Mouse (Mus musculus) intestine, embryonic 16.5 days (tissue): Measurements from ENCODE around the gene Cog7. TPM values are rescaled to one million over a fixed set of nuclear protein-coding genes. Genes with fewer than 3 reads are reported as not detected.

Experiments
- ATAC-seq: fragments of 200-750 bp; cut with Nextera tagmentation; 2 replicates; pipeline ENCODE4 v1.8.0; 2017; ENCODE audit warnings: moderate TSS enrichment, moderate library complexity
- H3K27ac ChIP-seq: fragments of 300-500 bp; sonication (generic); 2 replicates; pipeline ENCODE4 v1.5.1; 2014; ENCODE audit warnings: mild to moderate bottlenecking, low read length
- H3K27me3 ChIP-seq: fragments of 300-500 bp; sonication (generic); replicated peaks from 2 replicates; pipeline ENCODE4 v1.6.1; 2014; ENCODE audit warnings: low read length, control low read depth, mixed read lengths; ENCODE audit not compliant: control insufficient read depth, insufficient read depth
- H3K36me3 ChIP-seq: fragments of 300-500 bp; sonication (generic); 2 replicates; pipeline ENCODE4 v1.6.1; 2014; ENCODE audit warnings: low read length, control low read depth; ENCODE audit not compliant: control insufficient read depth, insufficient read depth
- H3K4me1 ChIP-seq: fragments of 300-500 bp; sonication (generic); 2 replicates; pipeline ENCODE4 v1.6.1; 2014; ENCODE audit warnings: low read length, control low read depth, mixed read lengths; ENCODE audit not compliant: control insufficient read depth, insufficient read depth
- H3K4me2 ChIP-seq: fragments of 300-500 bp; sonication (generic); 2 replicates; pipeline ENCODE4 v1.6.1; 2014; ENCODE audit warnings: low read depth, low read length, control low read depth
- H3K4me3 ChIP-seq: fragments of 300-500 bp; sonication (generic); 2 replicates; pipeline ENCODE4 v1.5.1; 2014; ENCODE audit warnings: mild to moderate bottlenecking, low read length
- H3K9ac ChIP-seq: fragments of 300-500 bp; sonication (generic); 2 replicates; pipeline ENCODE4 v1.6.1; 2014; ENCODE audit warnings: low read depth, low read length
- H3K9me3 ChIP-seq: fragments of 300-500 bp; sonication (generic); 2 replicates; pipeline ENCODE4 v1.6.1; 2016; ENCODE audit warnings: low read length, control low read depth; ENCODE audit not compliant: control insufficient read depth
- WGBS: fragments of 180-500 bp; shearing (Covaris S2); extraction: QIAGEN DNeasy Blood & Tissue Kit; methylation state at CpG from one replicate; pipeline ENCODE4 v1.1.7; 2014; 5-methylcytosine and 5-hydroxymethylcytosine counted together
- polyA plus RNA-seq: library from polyadenylated mRNA; unstranded; fragments of >200 nt; fragmentation: Nextera tagmentation; extraction: Ambion mirVana; gene quantifications from 2 replicates; pipeline ENCODE4 v1.2.1, GENCODE M21; 2015

Cog7 gene
- polyA plus RNA-seq, 1 experiment from 2014 or later = 25.6 TPM

- no peaks in the 10 kb centered on the region for H3K27me3 ChIP-seq
- 35% methylated on average over 4 of the region's 4 CpGs for WGBS
- peak; percentile 68 for ATAC-seq
- H3K9ac ChIP-seq = no peak overlapping the region
- no peaks in the 10 kb centered on the region for H3K36me3 ChIP-seq
- no peak overlapping the region for H3K4me3 ChIP-seq
- H3K9me3 ChIP-seq = no peaks in the 10 kb centered on the region
- peaks cover 13% of the 10 kb centered on the region for H3K4me1 ChIP-seq
- no peak overlapping the region for H3K4me2 ChIP-seq
- no peak overlapping the region for H3K27ac ChIP-seq
Observed at GRCm38 (mm10) chr7:121939729-121940128, 41.8 kb downstream of the Cog7 start.

DNA sequence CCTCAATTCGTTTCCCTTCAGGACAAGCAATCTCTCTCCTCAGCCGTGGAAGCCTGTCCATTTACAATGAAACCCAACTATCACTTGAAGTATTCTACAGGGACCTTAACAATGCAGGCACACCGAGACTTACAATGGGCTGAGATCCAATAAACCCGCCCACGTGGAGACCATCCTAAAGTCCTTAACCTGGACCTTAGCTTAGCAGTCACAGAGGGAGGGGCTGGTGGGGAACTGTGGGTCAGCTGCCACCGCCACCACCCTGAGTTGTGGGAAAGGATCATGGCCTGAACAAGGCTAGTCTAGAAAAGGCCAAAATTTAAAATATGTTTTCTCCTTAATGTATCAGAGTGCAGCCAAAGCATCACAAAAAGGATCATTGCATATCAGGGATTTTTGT lies 42.3 kb downstream of the Cog7 start:
- no peak for ATAC-seq
- H3K9me3 ChIP-seq = no peaks in the 10 kb centered on the region
- H3K27ac ChIP-seq = no peak overlapping the region
- no peak overlapping the region for H3K4me2 ChIP-seq
- peaks cover 13% of the 10 kb centered on the region for H3K4me1 ChIP-seq
- H3K9ac ChIP-seq = no peak overlapping the region
- H3K27me3 ChIP-seq = no peaks in the 10 kb centered on the region
- no peaks in the 10 kb centered on the region for H3K36me3 ChIP-seq
- WGBS = 64% methylated on average over 6 of the region's 6 CpGs
- no peak overlapping the region for H3K4me3 ChIP-seq

DNA sequence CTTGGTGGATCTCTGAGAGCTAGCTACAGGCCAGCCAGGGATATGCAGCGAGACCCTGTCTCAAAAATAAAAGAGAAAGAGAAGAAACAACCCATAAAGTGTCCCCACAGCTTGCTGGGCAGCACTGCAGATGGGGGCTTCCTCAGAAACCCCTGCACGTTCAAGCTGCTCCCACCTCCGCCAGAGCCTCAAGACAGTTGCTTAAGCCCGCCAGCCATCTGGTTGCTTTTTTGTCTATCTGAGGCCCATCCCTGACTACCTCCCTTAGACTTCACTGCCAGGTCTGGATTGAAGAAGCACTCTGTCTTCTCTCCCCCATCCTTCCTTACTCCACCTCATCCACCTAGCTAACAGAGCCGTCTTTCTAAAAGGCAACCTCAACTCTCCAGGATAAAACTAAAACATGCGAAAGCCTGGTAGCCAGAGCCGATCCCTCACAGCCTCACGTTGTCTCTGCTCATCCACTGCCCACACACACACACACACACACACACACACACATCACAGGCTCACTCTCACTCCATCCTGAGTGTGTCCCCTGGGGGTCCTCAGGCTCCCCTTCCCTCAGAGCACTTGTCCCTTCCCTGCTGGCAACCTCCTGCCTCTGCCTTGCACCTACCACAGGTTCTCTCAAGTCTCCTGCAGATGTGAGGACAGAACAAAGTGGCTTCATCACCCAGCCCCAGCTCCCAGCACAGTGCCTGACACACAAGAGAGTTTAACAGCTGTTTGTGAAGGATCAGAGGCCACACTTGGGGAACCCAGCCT lies 43.2 kb downstream of the Cog7 start:
- no peak overlapping the region for H3K4me2 ChIP-seq
- no peaks in the 10 kb centered on the region for H3K36me3 ChIP-seq
- H3K9ac ChIP-seq = no peak overlapping the region
- 73% methylated on average over 8 of the region's 8 CpGs for WGBS
- H3K4me3 ChIP-seq = no peak overlapping the region
- no peak overlapping the region for H3K27ac ChIP-seq
- no peak for ATAC-seq
- H3K27me3 ChIP-seq = no peaks in the 10 kb centered on the region
- peaks cover 13% of the 10 kb centered on the region for H3K4me1 ChIP-seq
- H3K9me3 ChIP-seq = no peaks in the 10 kb centered on the region

GRCm38 (mm10) chr7:121936861-121937630 lies 44.5 kb downstream of the Cog7 start:
- no peak for ATAC-seq
- WGBS = 69% methylated on average over 14 of the region's 14 CpGs
- no peak overlapping the region for H3K9ac ChIP-seq

DNA sequence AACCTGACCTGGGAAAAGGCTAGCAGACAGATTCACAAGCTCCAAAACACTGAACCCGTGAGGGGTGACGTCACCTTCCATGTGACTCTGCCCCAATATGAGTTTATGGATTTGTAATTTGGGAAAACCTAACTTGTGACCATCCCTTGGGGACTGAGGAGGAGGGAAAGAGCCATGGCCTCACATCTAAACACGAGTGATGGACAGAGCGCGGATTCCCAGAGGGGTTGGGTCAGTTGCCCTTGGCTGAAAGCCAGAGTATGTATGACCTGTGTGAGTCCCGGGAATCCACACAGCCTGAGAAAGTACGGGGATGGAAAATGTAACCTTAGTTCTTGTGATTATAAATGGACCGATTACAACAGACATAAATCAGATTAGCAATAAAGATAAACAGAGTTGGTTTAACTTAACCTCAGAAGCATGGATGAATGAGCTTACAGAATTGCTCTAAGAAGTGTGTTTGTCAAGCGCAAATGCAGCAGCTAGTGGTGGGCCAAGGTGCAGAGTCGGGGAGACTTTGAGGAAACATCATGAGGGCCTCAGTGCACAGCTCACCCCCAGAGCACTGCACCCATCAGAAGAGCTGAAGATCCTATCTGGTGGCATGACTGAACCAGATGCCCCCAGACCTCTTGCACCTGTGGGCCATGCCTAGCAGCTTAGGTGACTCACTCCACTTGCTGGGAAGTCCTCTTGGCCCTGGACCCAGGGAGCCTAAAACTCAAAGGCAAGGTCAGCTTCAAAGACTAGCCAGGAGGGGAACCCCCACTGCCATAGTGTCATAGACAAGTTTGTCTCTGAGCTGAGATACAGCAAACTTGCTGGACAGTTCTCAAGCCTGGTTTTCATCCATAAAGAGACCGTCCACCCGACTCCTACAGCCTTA lies 45.4 kb downstream of the Cog7 start:
- Histone ChIP-seq H3K4me1 (peaks cover 13% of the 10 kb centered on the region), H3K27ac (no peak overlapping the region), H3K27me3 (no peaks in the 10 kb centered on the region), H3K9ac (no peak overlapping the region), H3K36me3 (no peaks in the 10 kb centered on the region), H3K9me3 (no peaks in the 10 kb centered on the region), H3K4me2 (no peak overlapping the region), H3K4me3 (no peak overlapping the region)
- WGBS = 47% methylated on average over 12 of the region's 12 CpGs
- peak; percentile 60 for ATAC-seq

More at GRCm38 (mm10) chr7:121936861-121937630, 44.5 kb downstream of the Cog7 start:
- no peaks in the 10 kb centered on the region for H3K36me3 ChIP-seq
- H3K9me3 ChIP-seq = no peaks in the 10 kb centered on the region
- H3K4me2 ChIP-seq = no peak overlapping the region
- H3K27me3 ChIP-seq = no peaks in the 10 kb centered on the region
- no peak overlapping the region for H3K27ac ChIP-seq
- H3K4me1 ChIP-seq = peaks cover 13% of the 10 kb centered on the region
- no peak overlapping the region for H3K4me3 ChIP-seq

- ATAC-seq = no peak
- Histone ChIP-seq H3K36me3 (no peaks in the 10 kb centered on the region), H3K4me3 (no peak overlapping the region), H3K4me1 (peaks cover 13% of the 10 kb centered on the region), H3K4me2 (no peak overlapping the region), H3K9me3 (no peaks in the 10 kb centered on the region), H3K27ac (no peak overlapping the region), H3K27me3 (no peaks in the 10 kb centered on the region), H3K9ac (no peak overlapping the region)
- WGBS = 89% methylated on average over 2 of the region's 2 CpGs
Observed at GRCm38 (mm10) chr7:121934346-121934745, 47.2 kb downstream of the Cog7 start.

DNA sequence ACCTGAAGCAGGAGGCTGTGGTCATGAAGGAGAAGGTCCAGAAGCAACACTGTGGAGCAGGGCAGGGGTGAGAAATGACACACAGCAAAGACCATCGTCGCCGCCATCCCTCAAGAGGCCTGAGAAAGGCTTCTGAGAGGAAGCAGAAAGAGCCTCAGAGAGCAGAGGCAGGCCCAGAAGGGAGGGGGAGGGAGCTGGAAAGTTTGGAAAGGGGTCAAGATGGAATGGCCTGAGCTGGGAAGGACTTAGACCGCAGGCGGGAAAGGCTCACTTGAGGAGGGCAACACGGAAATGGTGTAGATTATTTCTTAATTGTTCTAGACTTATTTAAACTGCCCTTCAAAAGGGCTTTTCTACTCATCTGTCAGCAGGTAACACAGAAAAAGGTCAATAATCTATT lies 47.8 kb downstream of the Cog7 start:
- Histone ChIP-seq H3K27ac (no peak overlapping the region), H3K36me3 (0 out of 2 replicates have a peak, but pooled peaks cover under 1% of the 10 kb centered on the region), H3K9ac (no peak overlapping the region), H3K9me3 (no peaks in the 10 kb centered on the region), H3K27me3 (no peaks in the 10 kb centered on the region), H3K4me2 (no peak overlapping the region), H3K4me1 (peaks cover 13% of the 10 kb centered on the region), H3K4me3 (no peak overlapping the region)
- 76% methylated on average over 6 of the region's 6 CpGs for WGBS
- no peak for ATAC-seq

DNA sequence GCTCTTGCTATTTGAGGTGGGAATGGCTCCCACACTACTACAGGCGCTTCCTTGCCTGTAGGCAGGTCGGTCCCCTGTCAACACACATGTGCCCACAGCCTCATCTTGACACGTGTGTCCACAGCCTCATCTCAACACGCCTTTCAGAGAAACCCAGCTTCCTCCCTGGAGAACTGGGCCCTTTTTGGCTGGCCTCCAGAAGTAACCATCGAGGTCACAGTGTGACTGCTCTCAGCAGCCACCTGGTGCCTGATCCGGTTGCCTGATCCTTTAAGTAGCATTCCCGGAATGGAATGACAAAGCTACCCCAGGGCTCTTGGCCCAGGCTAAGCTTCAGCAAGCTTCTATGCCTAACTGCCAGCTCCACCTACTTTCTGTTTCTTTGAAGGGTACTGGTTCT lies 50.3 kb downstream of the Cog7 start:
- Histone ChIP-seq H3K4me1 (peaks cover 9% of the 10 kb centered on the region), H3K27me3 (no peaks in the 10 kb centered on the region), H3K27ac (no peak overlapping the region), H3K4me3 (no peak overlapping the region), H3K36me3 (peaks cover 4% of the 10 kb centered on the region; the same call in 1 of the 2 replicates), H3K9ac (no peak overlapping the region), H3K9me3 (no peaks in the 10 kb centered on the region), H3K4me2 (no peak overlapping the region)
- ATAC-seq = no peak
- 55% methylated on average over 7 of the region's 7 CpGs for WGBS

DNA sequence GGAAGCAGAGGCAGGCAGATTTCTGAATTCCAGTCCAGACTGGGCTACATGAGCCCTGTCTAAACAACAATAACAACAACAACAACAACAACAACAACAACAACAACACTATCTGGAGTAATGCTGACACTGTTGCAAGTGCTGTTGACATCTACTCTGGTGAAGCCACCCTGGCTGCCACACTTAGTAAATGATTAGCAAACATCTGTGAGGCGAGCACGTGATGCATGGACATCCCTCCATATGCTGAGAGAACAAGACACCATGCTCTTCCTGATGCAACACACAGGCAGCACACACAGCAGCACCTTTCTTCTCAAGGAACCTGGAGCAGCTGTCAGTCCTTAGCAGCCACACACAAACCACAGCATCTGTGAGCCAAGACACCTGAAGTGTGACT lies 53.6 kb downstream of the Cog7 start:
- Histone ChIP-seq H3K36me3 (peaks cover 4% of the 10 kb centered on the region; the same call in 1 of the 2 replicates), H3K27ac (no peak overlapping the region), H3K27me3 (no peaks in the 10 kb centered on the region), H3K4me1 (no peaks in the 10 kb centered on the region), H3K4me3 (no peak overlapping the region), H3K9ac (no peak overlapping the region), H3K4me2 (no peak overlapping the region), H3K9me3 (no peaks in the 10 kb centered on the region)
- WGBS = 87% methylated on average over 2 of the region's 2 CpGs
- no peak for ATAC-seq
